Mouse (Mus musculus): Measurements from ENCODE around the gene Tas1r3. TPM values are rescaled to one million over a fixed set of nuclear protein-coding genes. Genes with fewer than 3 reads are reported as not detected.

Gene Tas1r3
- total RNA-seq, 2 experiments from 2014 or later = 0.11 to 0.26 TPM

Small RNA genes within 50 kb of the gene (microRNA-seq; reads per million reads assigned to microRNA genes)
- gene Gm22991 = 0 reads per million in 2 experiments

Other genes with a start within 250 kb of the Tas1r3 start
- gene Cdk11b, start 238.5 kb downstream of the Tas1r3 start, total RNA-seq (2021) = 10 to 100 TPM; 24.4 to 33.1 TPM
- gene Gm10563, start 218.0 kb downstream of the Tas1r3 start, total RNA-seq (2021) = not detected
- 10 to 100 TPM; 18.3 to 22.2 TPM for gene Mmp23, start 210.0 kb downstream of the Tas1r3 start, total RNA-seq (2021)
- gene Mib2, start 194.2 kb downstream of the Tas1r3 start, total RNA-seq (2021) = 10 to 100 TPM; 13.2 to 16.8 TPM
- gene Fndc10, start 169.0 kb downstream of the Tas1r3 start, total RNA-seq (2021) = 1 to 10 TPM; 5.8 to 7.9 TPM
- gene Ssu72, start 158.6 kb downstream of the Tas1r3 start, total RNA-seq (2021) = 10 to 100 TPM; 50.8 to 51.4 TPM
- 1 to 10 TPM in 1 of 2 experiments, under 1 TPM in 1; 0.49 to 1.0 TPM for gene Tmem240, start 128.6 kb downstream of the Tas1r3 start, total RNA-seq (2021)
- 10 to 100 TPM; 30.4 to 39.3 TPM for gene Atad3a, start 102.3 kb downstream of the Tas1r3 start, total RNA-seq (2021)
- 10 to 100 TPM; 16.8 to 21.5 TPM for gene Vwa1, start 88.7 kb downstream of the Tas1r3 start, total RNA-seq (2021)
- 1 to 10 TPM; 2.4 to 4.0 TPM for gene Tmem88b, start 77.5 kb downstream of the Tas1r3 start, total RNA-seq (2021)
- gene Ankrd65, start 72.9 kb downstream of the Tas1r3 start, total RNA-seq (2021) = not detected
- 10 to 100 TPM; 56.6 to 58.0 TPM for gene Mrpl20, start 60.5 kb downstream of the Tas1r3 start, total RNA-seq (2021)
- 10 to 100 TPM; 31.0 to 47.8 TPM for gene Ccnl2, start 50.9 kb downstream of the Tas1r3 start, total RNA-seq (2021)
- gene Aurkaip1, start 32.1 kb downstream of the Tas1r3 start, total RNA-seq (2021) = 10 to 100 TPM; 85.0 to 93.2 TPM
- gene Mxra8, start 23.7 kb downstream of the Tas1r3 start, total RNA-seq (2021) = 100 to 1,000 TPM; 112 to 136 TPM
- 10 to 100 TPM; 96.4 to 99.6 TPM for gene Dvl1, start 16.0 kb downstream of the Tas1r3 start, total RNA-seq (2021)
- 10 to 100 TPM; 13.6 to 20.5 TPM for gene Cptp, start 6.1 kb upstream of the Tas1r3 start, total RNA-seq (2021)
- gene Ints11, start 6.2 kb upstream of the Tas1r3 start, total RNA-seq (2021) = 10 to 100 TPM; 18.9 to 21.7 TPM
- 10 to 100 TPM; 16.9 to 23.6 TPM for gene Pusl1, start 28.4 kb upstream of the Tas1r3 start, total RNA-seq (2021)
- 10 to 100 TPM; 13.8 to 23.1 TPM for gene Acap3, start 28.5 kb upstream of the Tas1r3 start, total RNA-seq (2021)
- gene Ube2j2, start 80.5 kb upstream of the Tas1r3 start, total RNA-seq (2021) = 10 to 100 TPM; 62.1 to 67.2 TPM
- gene C1qtnf12, start 99.0 kb upstream of the Tas1r3 start, total RNA-seq (2021) = 10 to 100 TPM; 20.8 to 23.1 TPM
- gene B3galt6, start 129.3 kb upstream of the Tas1r3 start, total RNA-seq (2021) = 1 to 10 TPM; 3.1 to 3.8 TPM
- gene Sdf4, start 129.5 kb upstream of the Tas1r3 start, total RNA-seq (2021) = 10 to 100 TPM; 87.9 to 96.0 TPM
- under 1 TPM; 0.31 to 0.93 TPM for gene Tnfrsf4, start 150.5 kb upstream of the Tas1r3 start, total RNA-seq (2021)
- gene Tnfrsf18, start 162.8 kb upstream of the Tas1r3 start, total RNA-seq (2021) = under 1 TPM in 1 of 2 experiments, not detected in 1; 0.36 TPM
- not detected for gene Ttll10, start 196.1 kb upstream of the Tas1r3 start, total RNA-seq (2021)
- gene 9430015G10Rik, start 246.6 kb upstream of the Tas1r3 start, total RNA-seq (2021) = 1 to 10 TPM; 3.0 to 5.8 TPM

All from gastrocnemius, postnatal 10 days (tissue).